Mouse (Mus musculus) fibroblast of lung, adult 2 months (primary cell): ENCODE data around the gene Creb5.
A peak's percentile ranks its signal among the peaks of the same experiment; 100 is the strongest.

Experiments used
- DNase-seq: peaks from one replicate; pipeline ENCODE4 v3.0.0-alpha.2; 2011; ENCODE audit warnings: low read depth

Creb5 gene

DNA sequence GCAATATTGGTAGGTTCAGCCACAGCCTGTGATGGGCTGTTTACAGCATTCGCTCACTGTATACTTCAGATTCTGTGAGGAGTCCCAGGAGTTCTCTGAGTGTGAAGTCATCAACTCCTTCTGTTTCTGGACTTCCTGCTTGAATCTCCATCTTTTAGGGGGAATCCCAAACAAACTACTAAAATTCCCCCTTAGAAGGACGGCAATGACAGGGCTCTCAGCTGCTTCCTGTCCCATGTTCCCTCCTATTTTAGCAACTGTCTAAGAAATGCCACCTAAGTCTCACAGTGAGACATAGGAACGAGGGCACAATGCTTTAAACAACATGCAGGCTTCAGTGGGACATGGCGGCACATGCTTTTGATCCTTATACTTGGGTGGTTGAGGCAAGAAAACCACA is 204.3 kb downstream of the Creb5 start:
- DNase-seq = no peak

DNA sequence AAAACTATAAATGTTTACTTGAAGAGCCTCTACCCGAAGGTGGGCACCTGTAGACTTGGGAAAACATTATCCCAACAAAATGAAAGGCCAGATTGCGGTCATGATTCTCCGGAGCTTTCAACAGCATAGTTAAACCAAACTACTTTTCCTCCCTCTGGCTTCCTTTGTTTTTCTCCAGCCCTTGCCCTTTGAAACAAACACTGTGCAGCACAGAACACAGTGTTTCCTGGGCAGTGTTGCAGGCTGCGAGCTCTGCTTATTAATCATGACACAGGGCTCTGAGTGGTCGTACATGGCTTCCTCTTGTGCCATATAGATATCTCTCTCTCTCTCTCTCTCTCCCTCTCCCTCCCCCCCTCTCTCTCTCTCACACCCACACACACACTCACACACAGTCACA is 206.8 kb downstream of the Creb5 start:
- DNase-seq = no peak

DNA sequence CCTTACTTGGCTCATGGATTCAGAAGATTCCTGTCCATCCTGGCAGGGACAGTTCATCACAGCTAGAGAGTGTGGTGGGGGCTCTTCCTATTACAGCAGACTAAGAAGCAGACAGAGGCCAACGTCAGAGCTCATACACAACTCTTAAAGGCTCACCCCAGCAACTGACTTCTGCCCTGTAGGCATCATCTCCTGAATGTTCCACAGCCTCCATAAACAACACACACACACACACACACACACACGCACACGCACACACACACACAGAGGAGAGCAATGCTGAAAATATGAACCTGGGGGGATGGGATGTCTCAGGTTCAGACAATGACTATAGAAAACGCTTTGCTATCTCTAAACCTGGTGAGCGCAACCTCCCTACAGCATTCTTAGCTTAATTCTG is 208.6 kb downstream of the Creb5 start:
- no peak for DNase-seq

DNA sequence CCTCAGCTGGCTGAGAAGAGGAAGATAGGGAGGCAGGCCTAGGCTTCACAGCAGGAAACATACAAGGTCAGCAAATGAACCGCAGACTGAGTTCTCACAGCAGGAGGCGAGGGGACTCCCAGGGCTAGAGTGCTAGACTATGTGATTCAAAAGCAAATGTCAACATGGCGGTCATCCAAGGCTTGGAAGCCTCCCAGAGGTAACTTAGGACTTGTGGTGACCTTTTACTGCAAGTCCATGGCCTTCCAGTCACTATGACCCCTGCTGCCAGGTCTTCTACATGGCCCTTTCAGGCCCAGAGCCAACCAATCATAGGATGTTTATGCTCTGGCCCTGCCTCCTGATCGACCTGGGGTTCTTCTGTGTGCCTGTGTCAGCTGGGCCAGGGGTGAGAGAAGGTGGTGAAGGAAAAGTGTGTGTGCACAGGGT is 209.3 kb downstream of the Creb5 start:
- DNase-seq = peak; percentile 89

- peak; percentile 25 for DNase-seq
Observed at GRCm38 (mm10) chr6:53497904-53498536, 210.9 kb downstream of the Creb5 start.

GRCm38 (mm10) chr6:53499621-53500295 is 212.7 kb downstream of the Creb5 start:
- no peak for DNase-seq

- DNase-seq = no peak
Observed at GRCm38 (mm10) chr6:53501236-53501635, 214.2 kb downstream of the Creb5 start.

DNA sequence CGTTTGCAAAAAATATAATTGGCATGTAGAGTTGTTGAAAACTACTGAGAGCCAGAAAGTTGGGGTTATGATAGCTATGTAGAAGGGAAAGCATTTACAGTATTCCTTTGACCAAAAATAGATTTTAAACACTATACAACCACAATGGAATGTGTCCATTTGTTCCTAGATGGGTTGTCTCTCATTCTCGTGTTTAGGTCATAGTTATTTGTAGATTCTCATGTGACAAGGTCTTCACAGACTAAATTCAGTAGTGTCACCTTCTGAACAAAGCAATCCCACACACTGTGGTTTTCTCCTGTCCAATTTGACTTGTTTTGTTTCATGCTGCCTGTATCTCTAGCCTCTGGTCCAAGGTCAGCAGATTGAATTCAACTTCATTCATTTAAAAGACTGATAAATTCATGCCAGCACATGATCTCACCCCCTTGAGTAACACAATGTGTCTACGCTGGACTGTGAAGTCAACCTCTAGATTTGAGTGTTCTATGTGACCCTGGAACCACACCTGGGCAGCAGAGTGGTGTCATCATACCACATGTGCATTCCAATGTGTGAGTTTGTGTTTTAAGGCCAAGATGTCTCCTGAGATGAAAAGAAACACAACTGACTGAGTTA is 220.0 kb downstream of the Creb5 start:
- DNase-seq = no peak

GRCm38 (mm10) chr6:53508847-53509494 is 221.9 kb downstream of the Creb5 start:
- DNase-seq = no peak

GRCm38 (mm10) chr6:53510005-53510404 is 222.9 kb downstream of the Creb5 start:
- no peak for DNase-seq

- no peak for DNase-seq
Observed at GRCm38 (mm10) chr6:53512226-53512625, 225.2 kb downstream of the Creb5 start.

DNA sequence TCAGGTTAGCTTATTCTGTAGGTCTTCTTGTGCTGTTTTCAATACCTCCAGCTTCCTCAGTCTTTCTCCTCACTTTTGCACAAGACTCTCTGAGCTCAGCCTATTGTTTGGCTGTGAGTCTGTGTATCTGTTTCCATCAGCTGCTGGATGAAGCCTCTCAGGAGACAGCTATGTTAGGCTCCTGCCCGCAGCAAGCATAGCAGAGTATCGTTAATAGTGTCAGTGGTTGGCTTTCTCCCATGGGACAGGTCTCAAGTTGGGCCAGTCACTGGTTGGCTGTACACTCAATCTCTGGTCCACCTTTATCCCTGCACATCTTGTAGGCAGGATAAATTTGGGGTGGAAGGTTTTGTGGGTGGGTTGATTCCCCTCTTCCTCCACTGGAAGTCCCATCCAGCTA is 226.3 kb downstream of the Creb5 start:
- DNase-seq = no peak

GRCm38 (mm10) chr6:53514862-53515261 is 227.8 kb downstream of the Creb5 start:
- no peak for DNase-seq

GRCm38 (mm10) chr6:53515611-53516010 is 228.5 kb downstream of the Creb5 start:
- DNase-seq = no peak

- DNase-seq = no peak
Observed at GRCm38 (mm10) chr6:53517371-53517945, 230.4 kb downstream of the Creb5 start.

DNA sequence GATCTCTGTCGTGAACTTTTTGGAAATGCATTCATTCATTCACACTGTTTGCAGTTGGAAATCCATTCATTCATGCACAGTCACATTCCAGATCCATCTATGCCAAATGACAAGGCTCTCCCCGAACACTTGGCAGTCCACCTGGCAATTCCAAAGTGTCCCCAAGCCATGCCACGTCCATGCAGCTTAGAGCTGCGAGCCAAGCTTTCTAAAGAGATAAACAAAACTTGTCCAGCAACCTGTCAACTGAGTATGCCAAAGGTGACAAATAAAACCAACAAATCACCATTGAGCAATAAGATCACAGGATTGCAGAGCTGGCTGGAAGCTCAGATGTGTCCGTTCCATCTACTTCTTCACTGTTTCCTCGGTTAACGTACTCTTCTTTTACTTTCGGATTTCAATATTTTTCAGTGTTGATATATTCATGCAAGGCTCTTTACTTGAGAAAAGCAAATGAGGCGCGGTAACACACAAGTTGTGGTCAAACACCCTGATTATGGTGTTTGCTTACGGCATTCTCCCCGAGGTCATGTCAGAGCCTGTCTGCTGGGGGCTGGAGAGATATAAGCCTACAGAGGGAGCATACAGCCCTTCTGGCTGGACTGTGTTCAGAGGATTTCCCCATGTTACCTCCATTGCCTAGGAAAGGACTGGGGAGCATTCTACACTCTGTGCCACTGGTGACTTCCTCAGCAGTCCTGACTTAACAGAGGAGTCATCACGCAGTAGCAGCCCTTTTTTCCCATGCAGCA is 236.8 kb downstream of the Creb5 start:
- no peak for DNase-seq

- DNase-seq = no peak
Observed at GRCm38 (mm10) chr6:53526460-53526859, 239.4 kb downstream of the Creb5 start.

DNA sequence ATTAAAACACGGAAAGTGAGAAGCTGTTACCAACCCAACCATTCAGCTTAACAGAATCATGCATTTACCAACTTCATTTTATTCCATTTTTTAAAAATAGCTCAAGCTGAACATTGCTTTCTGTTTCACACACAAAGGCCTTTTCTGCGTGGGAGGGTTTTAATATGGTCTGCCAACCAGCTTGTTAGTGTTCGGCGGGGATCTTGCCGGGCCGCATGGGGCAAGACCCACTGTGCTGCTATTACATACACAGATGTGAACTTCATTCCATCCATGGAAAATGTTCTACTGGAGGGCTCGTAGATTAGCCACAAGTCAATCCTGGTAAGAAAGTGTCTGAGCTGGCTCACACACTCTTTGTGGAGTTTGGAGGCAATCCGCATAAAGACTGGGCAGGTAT is 243.7 kb downstream of the Creb5 start:
- no peak for DNase-seq

- no peak for DNase-seq
Observed at GRCm38 (mm10) chr6:53531461-53531860, 244.4 kb downstream of the Creb5 start.

DNA sequence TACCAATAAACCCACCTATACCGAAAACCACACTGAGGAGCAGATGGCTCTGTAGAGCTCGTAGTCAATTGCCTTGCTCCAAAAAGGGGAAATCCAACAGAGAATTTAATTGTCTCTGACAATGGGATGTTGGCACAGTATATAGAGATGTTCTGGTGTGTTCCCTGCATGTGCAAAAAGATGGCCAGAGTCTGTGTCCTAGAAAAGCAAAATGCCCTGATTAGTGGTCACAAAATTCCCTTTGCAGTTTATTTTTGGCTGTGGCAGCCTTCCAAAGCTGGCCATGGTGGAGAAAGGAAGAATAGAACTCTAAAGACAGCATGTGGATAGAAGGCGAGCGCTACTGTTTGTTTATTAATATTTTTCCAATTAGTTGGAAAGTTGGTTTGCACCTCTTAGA is 250.5 kb downstream of the Creb5 start:
- DNase-seq = no peak

- no peak for DNase-seq
Observed at GRCm38 (mm10) chr6:53541798-53542197, 254.7 kb downstream of the Creb5 start.

GRCm38 (mm10) chr6:53545483-53545900 is 258.4 kb downstream of the Creb5 start:
- DNase-seq = no peak
